Mouse (Mus musculus) hindbrain, embryonic 15.5 days (tissue): Measurements from ENCODE around the gene Nup62. TPM values are rescaled to one million over a fixed set of nuclear protein-coding genes. Genes with fewer than 3 reads are reported as not detected.

Source experiments
- ATAC-seq: fragments of 200-750 bp; cut with Nextera tagmentation; 2 replicates; pipeline ENCODE4 v1.8.0; 2017; ENCODE audit warnings: low read depth, moderate number of reproducible peaks, moderate TSS enrichment; ENCODE audit not compliant: low FRiP score
- H3K27ac ChIP-seq: fragments of 300-500 bp; sonication (generic); replicated peaks from 2 replicates; pipeline ENCODE4 v1.5.1; 2015; ENCODE audit warnings: mild to moderate bottlenecking, inconsistent platforms
- H3K27me3 ChIP-seq: fragments of 300-500 bp; sonication (generic); 2 replicates; pipeline ENCODE4 v1.6.1; 2015; ENCODE audit warnings: control low read depth, inconsistent platforms
- H3K36me3 ChIP-seq: fragments of 300-500 bp; sonication (generic); 2 replicates; pipeline ENCODE4 v1.6.1; 2015; ENCODE audit warnings: control low read depth, inconsistent platforms
- H3K4me1 ChIP-seq: fragments of 300-500 bp; sonication (generic); replicated peaks from 2 replicates; pipeline ENCODE4 v1.6.1; 2015; ENCODE audit warnings: control low read depth, inconsistent platforms
- H3K4me2 ChIP-seq: fragments of 300-500 bp; sonication (generic); 2 replicates; pipeline ENCODE4 v1.6.1; 2015; ENCODE audit warnings: moderate library complexity, mild to moderate bottlenecking, inconsistent platforms
- H3K4me3 ChIP-seq: fragments of 300-500 bp; sonication (generic); 2 replicates; pipeline ENCODE4 v1.5.1; 2015; ENCODE audit warnings: mild to moderate bottlenecking, inconsistent platforms
- H3K9ac ChIP-seq: fragments of 300-500 bp; sonication (generic); 2 replicates; pipeline ENCODE4 v1.6.1; 2015; ENCODE audit warnings: inconsistent platforms
- H3K9me3 ChIP-seq: fragments of 300-500 bp; sonication (generic); 2 replicates; pipeline ENCODE4 v1.6.1; 2016; ENCODE audit warnings: control low read depth, inconsistent platforms
- WGBS: fragments of 180-500 bp; shearing (Covaris S2); methylation state at CpG from one replicate; pipeline ENCODE4 v1.1.7; 2015; 5-methylcytosine and 5-hydroxymethylcytosine counted together
- polyA plus RNA-seq: library from polyadenylated mRNA; unstranded; fragments of >200 nt; fragmentation: Nextera tagmentation; extraction: Ambion mirVana; gene quantifications from 2 replicates; pipeline ENCODE4 v1.2.1, GENCODE M21; 2015

Gene Nup62
- 45.8 and 49.5 TPM in 2 replicates for polyA plus RNA-seq

- peak within 1 kb of the TSS; percentile 90 for H3K27ac ChIP-seq
- H3K36me3 ChIP-seq: no peaks in the 10 kb centered on the region
- H3K4me1 ChIP-seq: peaks cover 44% of the 10 kb centered on the region
- 0% methylated on average over 61 of the region's 62 CpGs for WGBS
- no peaks in the 10 kb centered on the region for H3K27me3 ChIP-seq
- peak; percentile 94 for ATAC-seq
- peak within 1 kb of the TSS; percentile 78 for H3K4me3 ChIP-seq
- no peaks in the 10 kb centered on the region for H3K9me3 ChIP-seq
- H3K9ac ChIP-seq: peak within 1 kb of the TSS; percentile 68
- peak within 1 kb of the TSS; percentile 61 for H3K4me2 ChIP-seq
Observed at GRCm38 (mm10) chr7:44815721-44816469, at the start of gene Nup62, which contains the start of gene Il4i1. Gene Nup62, plus strand, starts transcription at chr7:44816088. Gene Il4i1, plus strand, starts transcription at chr7:44816387.

- H3K4me2 ChIP-seq: no peak overlapping the region
- WGBS: 90% methylated on average over 5 of the region's 5 CpGs
- peaks cover 36% of the 10 kb centered on the region for H3K36me3 ChIP-seq
Observed at GRCm38 (mm10) chr7:44768129-44768528, 47.8 kb upstream of the Nup62 start.

DNA sequence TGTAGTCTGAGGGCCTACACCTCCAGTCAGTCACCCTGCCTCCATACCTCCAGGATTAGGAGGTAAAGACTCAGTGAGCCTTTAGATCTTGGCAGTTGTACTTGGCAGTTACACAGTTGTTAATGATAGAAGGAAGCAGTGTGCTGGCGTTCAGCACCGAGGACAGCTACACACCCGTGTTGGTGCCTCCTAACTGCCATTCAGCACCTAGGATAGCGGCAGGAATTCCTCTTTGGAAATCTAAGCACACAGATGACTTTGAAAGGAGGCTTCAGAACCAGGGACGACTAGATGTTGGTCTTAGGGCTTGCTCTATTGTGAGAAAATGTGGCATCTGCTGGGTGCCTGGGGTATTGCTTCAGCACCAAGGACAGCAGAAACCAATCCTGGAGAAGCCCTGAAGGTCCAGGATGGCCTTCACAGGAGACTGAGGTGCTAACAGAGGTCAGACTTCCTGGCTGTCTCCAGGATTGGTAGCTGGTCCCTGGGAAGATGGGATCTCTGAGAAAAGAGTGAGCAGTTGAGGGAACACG lies 45.8 kb upstream of the Nup62 start:
- Histone ChIP-seq H3K4me1 (no peaks in the 10 kb centered on the region), H3K9ac (no peak overlapping the region), H3K4me2 (no peak overlapping the region), H3K36me3 (peaks cover 39% of the 10 kb centered on the region), H3K4me3 (no peak overlapping the region), H3K9me3 (no peaks in the 10 kb centered on the region), H3K27me3 (no peaks in the 10 kb centered on the region), H3K27ac (no peak overlapping the region)
- WGBS: 23% methylated on average over 6 of the region's 6 CpGs
- no peak for ATAC-seq

More at GRCm38 (mm10) chr7:44768129-44768528, 47.8 kb upstream of the Nup62 start:
- Histone ChIP-seq H3K4me3 (no peak overlapping the region), H3K4me1 (no peaks in the 10 kb centered on the region), H3K9me3 (no peaks in the 10 kb centered on the region), H3K9ac (no peak overlapping the region), H3K27ac (no peak overlapping the region), H3K27me3 (no peaks in the 10 kb centered on the region)
- ATAC-seq: no peak

DNA sequence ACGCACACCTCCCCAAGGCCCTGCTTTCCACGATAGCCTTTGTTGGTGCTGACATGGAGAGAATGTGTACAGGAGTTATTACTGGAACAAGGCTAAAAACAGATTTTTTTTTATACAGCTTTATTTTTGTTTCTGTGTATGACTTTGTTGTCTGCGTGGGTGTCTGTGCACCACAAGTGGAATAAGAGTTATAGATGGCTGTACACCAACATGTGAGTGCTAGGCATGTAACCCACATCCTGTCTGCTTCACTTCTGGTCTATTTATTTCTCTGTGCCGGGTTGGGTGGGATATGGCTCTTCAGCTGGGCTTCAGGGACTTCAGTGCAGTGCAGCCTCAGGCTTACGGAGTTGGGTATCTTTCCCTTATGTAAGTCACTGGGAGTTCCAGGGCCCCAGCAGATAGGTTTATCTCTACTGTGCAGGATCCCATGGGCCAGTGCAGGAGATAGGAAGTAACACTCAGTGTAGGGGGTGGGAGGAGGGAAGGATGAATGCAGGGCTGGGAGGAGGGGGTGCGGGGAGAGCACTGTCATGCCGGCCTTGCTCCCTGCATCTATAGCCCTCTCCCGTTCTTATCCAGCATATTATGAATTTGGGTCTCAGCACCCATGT lies 43.2 kb upstream of the Nup62 start:
- no peak overlapping the region for H3K4me2 ChIP-seq
- ATAC-seq: no peak
- WGBS: 89% methylated on average over 8 of the region's 8 CpGs
- H3K27me3 ChIP-seq: no peaks in the 10 kb centered on the region
- H3K4me3 ChIP-seq: no peak overlapping the region
- H3K36me3 ChIP-seq: peaks cover 33% of the 10 kb centered on the region
- H3K4me1 ChIP-seq: no peaks in the 10 kb centered on the region
- no peak overlapping the region for H3K9ac ChIP-seq
- H3K27ac ChIP-seq: no peak overlapping the region
- H3K9me3 ChIP-seq: no peaks in the 10 kb centered on the region

- 94% methylated on average over 9 of the region's 9 CpGs for WGBS
- Histone ChIP-seq H3K4me2 (no peak overlapping the region), H3K4me1 (no peaks in the 10 kb centered on the region), H3K36me3 (peaks cover 18% of the 10 kb centered on the region), H3K9me3 (no peaks in the 10 kb centered on the region), H3K4me3 (no peak overlapping the region), H3K9ac (no peak overlapping the region), H3K27me3 (no peaks in the 10 kb centered on the region), H3K27ac (no peak overlapping the region)
- no peak for ATAC-seq
Observed at GRCm38 (mm10) chr7:44776849-44777498, 38.9 kb upstream of the Nup62 start.

- H3K36me3 ChIP-seq: peaks cover 10% of the 10 kb centered on the region
- no peak overlapping the region for H3K4me3 ChIP-seq
- H3K4me2 ChIP-seq: no peak overlapping the region
- H3K27ac ChIP-seq: no peak overlapping the region
- no peak for ATAC-seq
- H3K27me3 ChIP-seq: no peaks in the 10 kb centered on the region
- no peak overlapping the region for H3K9ac ChIP-seq
- WGBS: 93% methylated on average over 8 of the region's 8 CpGs
- no peaks in the 10 kb centered on the region for H3K9me3 ChIP-seq
- H3K4me1 ChIP-seq: no peaks in the 10 kb centered on the region
Observed at GRCm38 (mm10) chr7:44780101-44780500, 35.8 kb upstream of the Nup62 start.

DNA sequence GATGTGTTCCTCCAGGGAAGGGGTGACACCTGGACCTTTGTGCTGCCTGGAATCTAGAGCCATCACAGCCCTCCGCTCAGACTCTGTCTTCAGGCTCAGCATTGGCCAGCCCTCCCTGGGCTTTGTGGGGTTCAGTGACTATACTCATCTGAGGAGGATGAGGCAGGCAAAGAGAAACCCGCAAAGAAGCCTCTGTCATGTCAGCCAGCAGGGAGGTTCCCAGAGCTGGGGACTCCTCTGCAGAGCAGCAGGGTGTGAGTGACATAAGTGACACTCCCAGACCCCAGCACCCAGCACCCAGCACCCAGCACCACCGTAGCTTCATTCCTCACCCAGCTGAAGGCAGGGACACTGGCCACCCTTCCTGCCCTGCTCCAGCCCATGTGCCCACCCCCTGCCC lies 26.4 kb upstream of the Nup62 start:
- WGBS: 76% methylated on average over 3 of the region's 3 CpGs
- Histone ChIP-seq H3K4me3 (no peak overlapping the region), H3K27ac (no peak overlapping the region), H3K4me1 (no peaks in the 10 kb centered on the region), H3K27me3 (no peaks in the 10 kb centered on the region), H3K9ac (no peak overlapping the region), H3K4me2 (no peak overlapping the region), H3K9me3 (no peaks in the 10 kb centered on the region), H3K36me3 (no peaks in the 10 kb centered on the region)
- ATAC-seq: no peak

DNA sequence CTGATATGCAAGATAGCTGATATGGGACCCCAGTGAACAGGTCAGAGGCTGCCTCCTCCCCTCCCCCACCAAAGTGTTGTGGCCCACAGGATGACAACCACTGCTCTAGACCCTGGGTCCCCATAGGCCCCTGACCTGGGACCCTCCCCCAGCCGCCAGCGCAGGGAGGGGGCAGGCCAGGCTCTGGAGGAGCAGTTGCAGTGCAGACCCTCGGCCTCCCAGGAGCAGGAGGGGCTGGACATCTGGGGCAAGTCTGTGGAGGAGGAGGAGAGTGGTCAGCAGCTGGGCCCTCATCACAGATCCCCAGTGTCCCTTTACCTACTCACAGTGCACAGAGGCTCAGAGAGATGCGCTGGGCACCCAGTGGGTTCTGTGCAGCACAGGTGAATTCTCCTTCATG lies 25.8 kb upstream of the Nup62 start:
- WGBS: 64% methylated on average over 4 of the region's 4 CpGs
- Histone ChIP-seq H3K4me2 (no peak overlapping the region), H3K9ac (no peak overlapping the region), H3K27ac (no peak overlapping the region), H3K4me3 (no peak overlapping the region), H3K36me3 (no peaks in the 10 kb centered on the region), H3K27me3 (no peaks in the 10 kb centered on the region), H3K9me3 (no peaks in the 10 kb centered on the region), H3K4me1 (no peaks in the 10 kb centered on the region)
- no peak for ATAC-seq

GRCm38 (mm10) chr7:44792781-44793180 lies 23.1 kb upstream of the Nup62 start:
- Histone ChIP-seq H3K4me3 (no peak overlapping the region), H3K4me1 (no peaks in the 10 kb centered on the region), H3K4me2 (no peak overlapping the region), H3K9me3 (no peaks in the 10 kb centered on the region), H3K27ac (no peak overlapping the region), H3K36me3 (no peaks in the 10 kb centered on the region), H3K27me3 (no peaks in the 10 kb centered on the region), H3K9ac (no peak overlapping the region)
- no peak for ATAC-seq
- 84% methylated on average over 6 of the region's 6 CpGs for WGBS

DNA sequence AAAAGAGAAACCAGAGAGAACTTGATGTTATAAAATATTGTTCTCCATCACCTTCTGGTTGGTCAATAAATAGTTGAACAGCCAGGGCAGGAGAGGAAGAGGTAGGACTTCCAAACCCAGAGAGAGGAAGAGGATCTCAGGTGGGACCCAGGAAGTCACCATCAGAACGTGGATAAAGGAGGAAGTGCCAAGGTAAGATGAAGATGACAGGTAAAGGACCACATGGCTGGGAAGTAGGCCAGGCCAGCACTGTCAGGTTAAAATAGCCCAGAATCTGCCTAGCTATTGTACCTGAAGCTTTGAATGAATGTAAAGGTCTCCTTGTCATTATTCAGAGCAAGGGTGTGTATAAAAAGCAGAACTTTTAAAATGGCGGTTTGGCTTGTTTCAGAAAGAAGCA lies 7.0 kb upstream of the Nup62 start:
- H3K27ac ChIP-seq: no peak overlapping the region
- no peaks in the 10 kb centered on the region for H3K4me1 ChIP-seq
- no peaks in the 10 kb centered on the region for H3K27me3 ChIP-seq
- 97% methylated on average over 2 of the region's 2 CpGs for WGBS
- no peaks in the 10 kb centered on the region for H3K9me3 ChIP-seq
- ATAC-seq: no peak
- no peak overlapping the region for H3K9ac ChIP-seq
- H3K36me3 ChIP-seq: no peaks in the 10 kb centered on the region
- H3K4me3 ChIP-seq: no peak overlapping the region
- no peak overlapping the region for H3K4me2 ChIP-seq

DNA sequence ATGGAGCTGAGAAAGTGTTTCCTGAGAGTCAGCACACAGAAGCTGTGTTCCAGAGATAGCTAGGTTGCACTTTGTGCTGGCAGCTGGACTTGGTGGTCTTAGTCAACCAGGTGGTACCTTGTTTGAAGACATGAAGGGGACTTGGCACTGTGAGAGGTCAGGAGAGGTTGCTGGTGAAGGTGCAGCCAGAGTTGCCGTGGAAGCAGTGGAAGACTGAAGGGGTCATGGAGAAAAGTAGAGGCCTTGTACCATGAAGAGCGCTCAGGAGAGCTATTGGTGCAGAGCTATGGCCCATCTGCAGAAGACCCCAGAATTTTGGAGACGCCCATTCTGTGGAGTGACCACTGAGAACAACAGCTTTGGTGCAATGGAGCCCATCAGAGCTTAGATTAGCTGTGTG lies 6.4 kb upstream of the Nup62 start:
- 94% methylated on average over 3 of the region's 3 CpGs for WGBS
- no peak overlapping the region for H3K9ac ChIP-seq
- H3K27ac ChIP-seq: no peak overlapping the region
- no peak overlapping the region for H3K4me3 ChIP-seq
- no peaks in the 10 kb centered on the region for H3K4me1 ChIP-seq
- no peak for ATAC-seq
- H3K27me3 ChIP-seq: no peaks in the 10 kb centered on the region
- H3K9me3 ChIP-seq: no peaks in the 10 kb centered on the region
- H3K4me2 ChIP-seq: no peak overlapping the region
- no peaks in the 10 kb centered on the region for H3K36me3 ChIP-seq

DNA sequence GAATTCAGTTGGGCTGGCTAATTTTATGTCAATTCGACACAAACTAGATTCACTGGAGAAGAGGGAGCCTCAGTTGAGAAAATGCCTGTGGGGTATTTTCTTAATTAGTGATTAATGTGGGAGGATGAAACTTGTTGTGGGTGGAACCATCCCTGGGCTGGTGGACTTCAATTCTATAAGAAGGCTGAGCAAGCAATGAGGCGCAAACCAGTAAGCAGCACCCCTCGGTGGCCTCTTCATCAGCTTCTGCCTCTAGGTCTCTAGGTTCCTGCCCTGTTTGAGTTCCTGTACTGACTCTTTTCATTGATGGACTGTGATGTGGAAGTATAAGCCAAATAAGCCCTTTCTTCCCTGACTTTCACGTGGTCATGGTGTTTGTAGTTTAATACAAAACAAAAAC lies 5.5 kb upstream of the Nup62 start:
- Histone ChIP-seq H3K27ac (no peak overlapping the region), H3K4me2 (no peak overlapping the region), H3K27me3 (no peaks in the 10 kb centered on the region)

More for the DNA sequence above, 5.5 kb upstream of the Nup62 start:
- ATAC-seq: no peak
- no peak overlapping the region for H3K9ac ChIP-seq
- H3K4me3 ChIP-seq: no peak overlapping the region
- H3K9me3 ChIP-seq: no peaks in the 10 kb centered on the region
- WGBS: 78% methylated on average over 4 of the region's 4 CpGs
- peaks cover 7% of the 10 kb centered on the region for H3K4me1 ChIP-seq
- no peaks in the 10 kb centered on the region for H3K36me3 ChIP-seq
